Mouse (Mus musculus): ENCODE data around the gene Tmtc2. TPM values are rescaled to one million over a fixed set of nuclear protein-coding genes. Genes with fewer than 3 reads are reported as not detected.

Tmtc2 gene
- polyA plus RNA-seq, 1 experiment = 5.2 TPM

GRCm38 (mm10) chr10:105489970-105490735, 84.1 kb downstream of the Tmtc2 start:
- Histone ChIP-seq H3K4me1 (ENCODE audit: control insufficient read depth, insufficient read depth, low read length) (no peaks in the 10 kb centered on the region), H3K4me3 (ENCODE audit: insufficient read depth, low read length) (no peak overlapping the region), H3K27ac (ENCODE audit: insufficient read depth, low read length) (no peak overlapping the region)
- TF ChIP-seq CTCF (IDR thresholded peaks at IDR 0.05; ENCODE audit: extremely low read depth, insufficient read depth, low read length) (no peak), POLR2A (IDR thresholded peaks at IDR 0.05; ENCODE audit: extremely low read depth, insufficient read depth, low read length) (no peak)

- TF ChIP-seq CTCF (IDR thresholded peaks at IDR 0.05; ENCODE audit: extremely low read depth, insufficient read depth, low read length) (no peak), POLR2A (IDR thresholded peaks at IDR 0.05; ENCODE audit: extremely low read depth, insufficient read depth, low read length) (no peak)
- Histone ChIP-seq H3K4me3 (ENCODE audit: insufficient read depth, low read length) (no peak overlapping the region), H3K4me1 (ENCODE audit: control insufficient read depth, insufficient read depth, low read length) (no peaks in the 10 kb centered on the region; the same call in 1 of the 2 replicates), H3K27ac (ENCODE audit: insufficient read depth, low read length) (no peak overlapping the region)
These were observed 87.3 kb downstream of the Tmtc2 start for GRCm38 (mm10) chr10:105486977-105487376.

- no peak for TF ChIP-seq POLR2A (IDR thresholded peaks at IDR 0.05; ENCODE audit: extremely low read depth, insufficient read depth, low read length)
- no peak for TF ChIP-seq CTCF (IDR thresholded peaks at IDR 0.05; ENCODE audit: extremely low read depth, insufficient read depth, low read length)
- Histone ChIP-seq H3K4me1 (ENCODE audit: control insufficient read depth, insufficient read depth, low read length) (no peaks in the 10 kb centered on the region; the same call in 1 of the 2 replicates), H3K27ac (ENCODE audit: insufficient read depth, low read length) (no peak overlapping the region), H3K4me3 (ENCODE audit: insufficient read depth, low read length) (no peak overlapping the region)
These were observed 89.7 kb downstream of the Tmtc2 start for GRCm38 (mm10) chr10:105484355-105485094.

GRCm38 (mm10) chr10:105479771-105480170, 94.5 kb downstream of the Tmtc2 start:
- Histone ChIP-seq H3K27ac (ENCODE audit: insufficient read depth, low read length) (no peak overlapping the region), H3K4me3 (ENCODE audit: insufficient read depth, low read length) (no peak overlapping the region), H3K4me1 (ENCODE audit: control insufficient read depth, insufficient read depth, low read length) (no peaks in the 10 kb centered on the region; the same call in 1 of the 2 replicates)
- TF ChIP-seq POLR2A (IDR thresholded peaks at IDR 0.05; ENCODE audit: extremely low read depth, insufficient read depth, low read length) = no peak
- TF ChIP-seq CTCF (IDR thresholded peaks at IDR 0.05; ENCODE audit: extremely low read depth, insufficient read depth, low read length) = no peak

GRCm38 (mm10) chr10:105477623-105478238, 96.5 kb downstream of the Tmtc2 start:
- TF ChIP-seq POLR2A (IDR thresholded peaks at IDR 0.05; ENCODE audit: extremely low read depth, insufficient read depth, low read length) (no peak), CTCF (IDR thresholded peaks at IDR 0.05; ENCODE audit: extremely low read depth, insufficient read depth, low read length) (no peak)
- 0 out of 2 replicates have a peak overlapping the region, but pooled peaks have one; percentile 12 for H3K4me3 ChIP-seq (ENCODE audit: insufficient read depth, low read length)
- no peak overlapping the region for H3K27ac ChIP-seq (ENCODE audit: insufficient read depth, low read length)
- no peaks in the 10 kb centered on the region for H3K4me1 ChIP-seq (ENCODE audit: control insufficient read depth, insufficient read depth, low read length)

GRCm38 (mm10) chr10:105474162-105474830, 100.0 kb downstream of the Tmtc2 start:
- Histone ChIP-seq H3K4me3 (ENCODE audit: insufficient read depth, low read length) (no peak overlapping the region), H3K4me1 (ENCODE audit: control insufficient read depth, insufficient read depth, low read length) (no peaks in the 10 kb centered on the region), H3K27ac (ENCODE audit: insufficient read depth, low read length) (no peak overlapping the region)
- TF ChIP-seq POLR2A (IDR thresholded peaks at IDR 0.05; ENCODE audit: extremely low read depth, insufficient read depth, low read length) (no peak), CTCF (IDR thresholded peaks at IDR 0.05; ENCODE audit: extremely low read depth, insufficient read depth, low read length) (no peak)

DNA sequence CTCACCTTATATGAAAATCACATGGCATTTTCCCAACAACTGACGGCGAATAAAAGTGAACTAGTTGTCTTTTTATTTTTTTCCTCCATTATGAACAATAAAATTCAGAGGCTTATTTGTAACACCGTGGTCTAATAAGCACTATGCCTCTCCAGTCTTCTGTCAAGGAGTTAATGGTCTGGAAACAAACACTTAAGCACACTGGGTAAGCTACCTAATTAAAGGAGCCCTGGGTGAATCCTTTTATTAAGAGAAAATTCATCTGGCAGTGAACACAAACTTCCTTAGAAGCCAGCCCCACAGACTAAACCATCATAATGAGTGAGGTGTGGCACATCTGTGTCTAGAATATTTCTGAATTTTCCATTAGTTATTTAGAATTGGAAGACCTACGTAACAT, 109.9 kb downstream of the Tmtc2 start:
- H3K4me1 ChIP-seq (ENCODE audit: control insufficient read depth, insufficient read depth, low read length) = peaks cover 1% of the 10 kb centered on the region; the same call in 1 of the 2 replicates
- no peak overlapping the region for H3K27ac ChIP-seq (ENCODE audit: insufficient read depth, low read length)
- no peak overlapping the region for H3K4me3 ChIP-seq (ENCODE audit: insufficient read depth, low read length)
- TF ChIP-seq CTCF (IDR thresholded peaks at IDR 0.05; ENCODE audit: extremely low read depth, insufficient read depth, low read length) (no peak), POLR2A (IDR thresholded peaks at IDR 0.05; ENCODE audit: extremely low read depth, insufficient read depth, low read length) (no peak)

GRCm38 (mm10) chr10:105453441-105453840, 120.8 kb downstream of the Tmtc2 start:
- no peaks in the 10 kb centered on the region for H3K4me1 ChIP-seq (ENCODE audit: control insufficient read depth, insufficient read depth, low read length)
- H3K4me3 ChIP-seq (ENCODE audit: insufficient read depth, low read length) = no peak overlapping the region
- no peak overlapping the region for H3K27ac ChIP-seq (ENCODE audit: insufficient read depth, low read length)
- no peak for TF ChIP-seq POLR2A (IDR thresholded peaks at IDR 0.05; ENCODE audit: extremely low read depth, insufficient read depth, low read length)
- no peak for TF ChIP-seq CTCF (IDR thresholded peaks at IDR 0.05; ENCODE audit: extremely low read depth, insufficient read depth, low read length)

- no peak overlapping the region for H3K4me3 ChIP-seq (ENCODE audit: insufficient read depth, low read length)
- TF ChIP-seq CTCF (IDR thresholded peaks at IDR 0.05; ENCODE audit: extremely low read depth, insufficient read depth, low read length) (no peak), POLR2A (IDR thresholded peaks at IDR 0.05; ENCODE audit: extremely low read depth, insufficient read depth, low read length) (no peak)
- no peak overlapping the region for H3K27ac ChIP-seq (ENCODE audit: insufficient read depth, low read length)
- H3K4me1 ChIP-seq (ENCODE audit: control insufficient read depth, insufficient read depth, low read length) = no peaks in the 10 kb centered on the region
These were observed 127.1 kb downstream of the Tmtc2 start for GRCm38 (mm10) chr10:105447191-105447590.

Data from cortical plate, adult 2 months (tissue).